Mouse (Mus musculus) megakaryocyte, embryonic 14.5 days (primary cell): ENCODE results near the gene Ermard.

Experiments
- FLI1 ChIP-seq: IDR thresholded peaks from 2 replicates; pipeline ENCODE4 v1.6.1; 2012; ENCODE audit warnings: low read length, inconsistent platforms, mixed read lengths
- GATA1 ChIP-seq: IDR thresholded peaks from 3 replicates; pipeline ENCODE4 v1.6.1; 2012; ENCODE audit warnings: mixed read lengths, low read length, inconsistent platforms, borderline replicate concordance

GRCm38 (mm10) chr17:15059646-15060045 lies 18.6 kb downstream of the Ermard start:
- TF ChIP-seq GATA1 (no peak), FLI1 (no peak)
